9 mouse cellular contexts compared by ENCODE assay signal in the genomic region with DNA sequence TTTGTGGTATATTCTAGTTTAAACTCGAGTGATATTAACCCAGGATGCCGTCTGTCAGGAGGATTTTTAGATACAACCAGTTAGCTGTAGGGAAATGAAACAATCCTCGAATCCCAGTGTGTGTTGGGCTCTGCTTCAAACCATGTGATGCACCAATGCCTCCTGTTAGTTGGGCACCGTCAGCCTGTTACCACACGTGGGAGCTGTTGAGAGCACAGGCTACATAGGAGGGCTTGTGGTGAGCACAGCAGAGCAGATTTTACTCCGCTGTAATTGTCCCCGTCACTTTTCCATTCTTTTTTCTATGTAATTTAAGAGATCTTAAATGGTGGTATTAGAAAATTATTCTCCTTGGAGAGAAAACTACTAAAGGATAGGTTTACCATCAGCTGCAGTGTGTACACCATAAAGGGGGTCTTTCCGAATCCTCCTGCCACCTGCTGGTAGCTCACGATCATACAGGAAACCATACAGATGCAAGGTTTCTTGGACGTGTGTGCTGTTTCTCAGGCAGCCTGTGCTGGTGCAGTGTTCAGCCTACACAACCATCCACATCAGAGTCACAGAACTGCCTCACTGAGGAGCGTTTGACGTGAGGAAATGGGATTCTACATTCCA. TPM values are rescaled to one million over a fixed set of nuclear protein-coding genes. Genes with fewer than 3 reads are reported as not detected.
A peak's percentile ranks its signal among the peaks of the same experiment; 100 is the strongest.
DNase-seq lines count a peak whose midpoint lies in the region; ATAC-seq and TF ChIP-seq lines count a peak whose summit lies in the region.
"Had no signal": no experiment of that assay in that cellular context is flagged by ENCODE, and none has a peak within 500 bp of the region (broad histone marks: within the 10 kb centered on the region; RNA-seq: fewer than 3 reads in every experiment).

No protein-coding gene starts in this region.

- 53% methylated on average over 12 of the region's 12 CpGs for WGBS in forebrain, postnatal 0 days
- 62% methylated on average over 12 of the region's 12 CpGs for WGBS in midbrain, embryonic 14.5 days

- intact Hi-C loops in gastrocnemius, adult 2 months (cut with DNase I) = no loop called here
- intact Hi-C loops in gastrocnemius, postnatal 36 days (cut with DNase I) = no loop called here

- H3K27ac ChIP-seq in gastrocnemius, adult 2 months = no peak overlapping the region
- H3K27ac ChIP-seq in forebrain, postnatal 0 days (ENCODE audit: low read depth, low read length) = no peak overlapping the region
- no peak overlapping the region for H3K27ac ChIP-seq in midbrain, embryonic 14.5 days (replicated peaks; ENCODE audit: low read depth, low read length)
- H3K27ac ChIP-seq: embryonic facial prominence, embryonic 12.5 days had no signal

- peak; percentile 44 for TF ChIP-seq CTCF in gastrocnemius, adult 2 months (IDR thresholded peaks at IDR 0.05)
- TF ChIP-seq CTCF in forebrain, postnatal 0 days (IDR thresholded peaks at IDR 0.05; ENCODE audit: low read depth) = peak; percentile 63

- peaks cover 66% of the 10 kb centered on the region for H3K36me3 ChIP-seq in forebrain, postnatal 0 days (ENCODE audit: insufficient read depth)
- H3K36me3 ChIP-seq in midbrain, embryonic 14.5 days (ENCODE audit: control insufficient read depth, insufficient read depth, low read length) = peaks cover 80% of the 10 kb centered on the region

- H3K4me2 ChIP-seq in forebrain, postnatal 0 days (ENCODE audit: low read depth) = no peak overlapping the region
- no peak overlapping the region for H3K4me2 ChIP-seq in midbrain, embryonic 14.5 days (ENCODE audit: low read length)
- H3K4me2 ChIP-seq: embryonic facial prominence, embryonic 12.5 days had no signal

- H3K4me3 ChIP-seq in gastrocnemius, adult 2 months = no peak overlapping the region
- H3K4me3 ChIP-seq in forebrain, postnatal 0 days (ENCODE audit: low read depth, low read length) = no peak overlapping the region
- H3K4me3 ChIP-seq in midbrain, embryonic 14.5 days (replicated peaks; ENCODE audit: low read depth, low read length) = no peak overlapping the region
- H3K4me3 ChIP-seq: embryonic facial prominence, embryonic 12.5 days had no signal

- no peaks in the 10 kb centered on the region for H3K4me1 ChIP-seq in forebrain, postnatal 0 days (ENCODE audit: insufficient read depth)
- H3K4me1 ChIP-seq in midbrain, embryonic 14.5 days (ENCODE audit: control insufficient read depth, insufficient read depth, low read length) = no peaks in the 10 kb centered on the region
- H3K4me1 ChIP-seq: embryonic facial prominence, embryonic 12.5 days had no signal

- H3K9ac ChIP-seq in forebrain, postnatal 0 days = no peak overlapping the region
- H3K9ac ChIP-seq in midbrain, embryonic 14.5 days (replicated peaks; ENCODE audit: low read length) = no peak overlapping the region
- H3K9ac ChIP-seq: embryonic facial prominence, embryonic 12.5 days had no signal

- H3K27me3 ChIP-seq in forebrain, postnatal 0 days (ENCODE audit: insufficient read depth, low read length) = no peaks in the 10 kb centered on the region
- no peaks in the 10 kb centered on the region for H3K27me3 ChIP-seq in midbrain, embryonic 14.5 days (ENCODE audit: control insufficient read depth, insufficient read depth, low read length)
- H3K27me3 ChIP-seq: embryonic facial prominence, embryonic 12.5 days had no signal

- no peak for DNase-seq in gastrocnemius, adult 2 months
- DNase-seq in gastrocnemius, postnatal 36 days = no peak
- DNase-seq in B cell, adult 2 months = peak; percentile 36 to 40
- peak; percentile 45 to 65 for DNase-seq in adrenal gland, postnatal 36 days
- DNase-seq in forebrain, postnatal 0 days = peak; percentile 66
- DNase-seq in layer of hippocampus, adult 18-20 months (ENCODE audit: low spot score in 2 of 2) = peak; percentile 50 to 69
- peak; percentile 70 for DNase-seq in midbrain, embryonic 14.5 days
- DNase-seq in ovary, postnatal 36 days (ENCODE audit: low spot score) = no peak

- no peaks in the 10 kb centered on the region for H3K9me3 ChIP-seq in forebrain, postnatal 0 days (ENCODE audit: low read length)
- no peaks in the 10 kb centered on the region for H3K9me3 ChIP-seq in midbrain, embryonic 14.5 days (ENCODE audit: control insufficient read depth, low read length)
- H3K9me3 ChIP-seq: embryonic facial prominence, embryonic 12.5 days had no signal

- ATAC-seq in forebrain, postnatal 0 days = peak; percentile 95
- no peak for ATAC-seq in midbrain, embryonic 14.5 days (ENCODE audit: low FRiP score, low TSS enrichment)

RNA-seq across cellular contexts. Expression of a gene that starts 38.0 kb away (rescaled TPM):
- total RNA-seq in gastrocnemius, adult 2 months (2021) = not detected
- total RNA-seq in gastrocnemius, postnatal 36 days (2021) = not detected
- total RNA-seq in adrenal gland, postnatal 36 days (2021) = 10 to 100 TPM in 1 of 2 experiments, 1 to 10 TPM in 1; 3.7 to 12.3 TPM
- not detected in 2 replicates for total RNA-seq in forebrain, postnatal 0 days (2014; rRNA removed)
- not detected in 2 replicates for polyA plus RNA-seq in forebrain, postnatal 0 days (2015; fragmentation: Nextera tagmentation; extraction: Ambion mirVana)
- total RNA-seq in layer of hippocampus, adult 18-20 months (2021) = not detected
- not detected in 2 replicates for polyA plus RNA-seq in midbrain, embryonic 14.5 days (2014; fragmentation: Nextera tagmentation; extraction: Ambion mirVana)
- polyA plus RNA-seq: embryonic facial prominence, embryonic 12.5 days had no signal

RNA-seq across cellular contexts. Expression of a gene that starts 57.4 kb away (rescaled TPM):
- 1 to 10 TPM; 8.7 to 9.0 TPM for total RNA-seq in gastrocnemius, adult 2 months (2021)
- 1 to 10 TPM; 6.8 to 7.8 TPM for total RNA-seq in gastrocnemius, postnatal 36 days (2021)
- total RNA-seq in adrenal gland, postnatal 36 days (2021) = 10 to 100 TPM; 21.2 to 22.3 TPM
- total RNA-seq in forebrain, postnatal 0 days (2014; rRNA removed) = 15.6 and 17.9 TPM in 2 replicates
- 27.4 and 38.2 TPM in 2 replicates for polyA plus RNA-seq in forebrain, postnatal 0 days (2015; fragmentation: Nextera tagmentation; extraction: Ambion mirVana)
- 10 to 100 TPM; 40.9 to 44.2 TPM for total RNA-seq in layer of hippocampus, adult 18-20 months (2021)
- polyA plus RNA-seq in midbrain, embryonic 14.5 days (2014; fragmentation: Nextera tagmentation; extraction: Ambion mirVana) = 42.3 and 44.7 TPM in 2 replicates

Comparison
In these comparisons a context has a peak if more than half of its experiments do, and no peak if none do; other contexts are left out.
1. DNase-seq: peak in B cell, adult 2 months (2 of 2), adrenal gland, postnatal 36 days (2 of 2), forebrain, postnatal 0 days (single experiment), layer of hippocampus, adult 18-20 months (2 of 2) and midbrain, embryonic 14.5 days (single experiment); none in gastrocnemius, adult 2 months (single experiment), gastrocnemius, postnatal 36 days (0 of 2) and ovary, postnatal 36 days (single experiment).